Mouse (Mus musculus): ENCODE results near the gene Hspb8.

Hspb8 gene

GRCm38 (mm10) chr5:116422699-116423201 is at the start of gene Hspb8:
Gene Hspb8 (minus strand): TSS chr5:116422864.
- DNase-seq (ENCODE audit: low spot score) = no peak

DNA sequence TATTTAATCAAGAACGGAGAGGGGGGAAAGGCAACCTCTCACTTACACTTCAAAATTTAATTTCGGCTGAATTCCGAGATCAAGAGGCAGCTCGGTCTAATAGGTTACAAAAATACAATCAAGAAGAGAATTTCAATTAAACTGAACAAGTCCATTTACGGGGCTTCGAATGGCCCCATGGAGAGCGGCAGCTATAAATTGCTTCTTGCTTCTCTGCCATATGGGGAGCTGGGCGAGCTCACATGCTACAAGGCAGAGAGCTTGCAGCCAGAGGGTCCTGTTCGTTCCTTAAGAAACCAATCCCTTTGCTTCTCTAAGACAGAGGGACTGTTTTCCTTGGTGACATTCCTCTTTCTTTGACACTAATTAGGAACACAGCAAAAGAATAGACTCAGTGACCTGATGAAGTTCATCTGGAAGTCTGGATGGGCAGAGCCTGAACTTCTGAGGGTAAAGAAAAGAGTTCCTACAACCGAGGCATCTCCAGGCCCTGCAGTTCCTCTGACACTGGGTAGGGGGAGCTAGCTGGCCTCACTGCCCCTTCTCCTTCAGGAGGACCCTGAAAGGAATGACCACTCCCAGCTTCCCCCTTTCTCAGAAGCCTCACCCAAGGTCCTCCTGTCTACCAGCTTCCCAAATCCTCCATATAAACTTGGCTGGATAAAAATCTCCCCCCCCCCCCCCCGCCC is 38.8 kb upstream of the Hspb8 start:
- no peak for DNase-seq (ENCODE audit: low spot score)

DNA sequence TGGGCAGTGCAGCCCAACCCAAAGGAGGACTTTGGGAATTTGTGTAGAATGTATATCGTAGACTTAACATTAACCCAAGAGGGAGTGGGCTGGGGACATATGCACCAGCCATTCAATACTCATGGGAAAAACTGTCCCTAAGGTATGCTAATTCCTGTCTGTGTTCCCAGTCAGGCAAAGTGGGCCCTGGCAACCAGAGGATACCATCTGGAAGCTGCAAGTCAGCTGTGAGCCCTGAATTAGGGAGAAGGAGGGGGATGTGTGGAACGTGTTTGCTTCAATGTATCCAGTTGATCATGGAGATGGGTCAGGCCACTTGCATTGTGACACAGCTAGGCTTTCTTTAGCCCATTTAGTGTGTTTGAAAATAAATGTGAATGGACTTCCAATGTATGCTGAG is 37.3 kb upstream of the Hspb8 start:
- no peak for DNase-seq (ENCODE audit: low spot score)

DNA sequence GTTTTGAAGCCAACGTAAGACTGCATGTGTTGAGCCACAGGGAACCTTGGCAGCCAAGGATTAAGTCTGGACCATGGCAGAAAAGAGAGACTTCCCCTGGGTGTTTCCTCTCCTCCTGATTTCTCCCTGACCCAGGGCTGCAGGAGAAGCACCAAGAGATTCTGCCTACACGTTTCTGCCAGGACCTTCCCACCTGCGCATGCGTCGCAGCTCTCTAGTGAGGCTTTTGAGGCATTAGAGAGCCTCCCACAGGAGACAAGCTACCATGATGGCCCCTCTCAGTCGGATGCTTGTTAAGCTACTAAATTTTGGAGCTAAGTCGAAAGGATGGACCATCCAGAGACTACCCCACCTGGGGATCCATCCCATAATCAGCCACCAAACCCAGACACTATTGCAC is 35.1 kb upstream of the Hspb8 start:
- DNase-seq (ENCODE audit: low spot score) = no peak

GRCm38 (mm10) chr5:116456796-116457515 is 34.3 kb upstream of the Hspb8 start:
- no peak for DNase-seq (ENCODE audit: low spot score)

DNA sequence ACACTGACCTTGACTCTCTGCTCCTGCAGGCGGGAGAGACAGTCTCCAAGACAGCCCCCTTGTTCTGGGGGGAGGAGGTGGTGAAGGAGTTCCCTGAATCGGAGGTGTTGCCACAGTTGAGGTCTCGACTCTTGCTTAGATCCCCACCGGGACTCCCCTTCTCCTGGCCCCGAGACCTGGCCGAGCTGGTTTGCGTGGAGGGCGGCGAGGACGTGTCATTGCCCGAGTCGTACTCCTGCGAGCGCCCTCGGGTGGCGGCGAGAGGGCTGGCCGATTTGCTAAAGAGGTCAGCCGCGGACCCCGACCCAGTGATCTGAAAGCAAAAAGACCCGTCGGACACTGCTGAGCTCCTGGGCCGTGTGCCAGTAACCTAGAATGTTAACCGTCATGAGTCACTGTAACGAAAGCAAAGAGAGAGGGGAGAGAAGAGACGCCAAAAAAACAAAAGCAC is 30.8 kb upstream of the Hspb8 start:
- no peak for DNase-seq (ENCODE audit: low spot score)

GRCm38 (mm10) chr5:116450901-116451300 is 28.2 kb upstream of the Hspb8 start:
- no peak for DNase-seq (ENCODE audit: low spot score)

GRCm38 (mm10) chr5:116449522-116450225 is 27.0 kb upstream of the Hspb8 start:
- no peak for DNase-seq (ENCODE audit: low spot score)

GRCm38 (mm10) chr5:116448409-116449191 is 25.9 kb upstream of the Hspb8 start:
- DNase-seq (ENCODE audit: low spot score) = no peak

- no peak for DNase-seq (ENCODE audit: low spot score)
These were observed 25.2 kb upstream of the Hspb8 start for GRCm38 (mm10) chr5:116447821-116448350.

DNA sequence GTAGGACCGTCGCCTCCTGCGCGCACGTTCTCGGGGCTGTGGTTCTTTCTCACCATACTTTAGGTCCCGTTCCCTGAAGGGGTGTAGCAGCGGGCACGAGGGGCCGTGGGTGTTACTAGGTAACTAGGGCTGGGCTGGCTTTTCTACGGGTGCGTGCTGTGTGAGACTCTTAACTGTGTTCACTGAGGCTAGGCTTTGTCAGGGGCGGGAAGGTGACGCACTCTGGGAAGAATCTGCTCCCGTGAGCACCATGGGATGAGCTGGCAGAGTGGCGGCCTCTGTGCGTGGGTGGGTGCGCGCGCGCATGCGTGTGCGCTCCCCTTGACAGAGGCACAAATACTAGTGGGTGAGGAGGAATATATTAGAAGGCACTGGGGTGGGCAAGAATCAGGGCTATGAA is 23.9 kb upstream of the Hspb8 start:
- no peak for DNase-seq (ENCODE audit: low spot score)

DNA sequence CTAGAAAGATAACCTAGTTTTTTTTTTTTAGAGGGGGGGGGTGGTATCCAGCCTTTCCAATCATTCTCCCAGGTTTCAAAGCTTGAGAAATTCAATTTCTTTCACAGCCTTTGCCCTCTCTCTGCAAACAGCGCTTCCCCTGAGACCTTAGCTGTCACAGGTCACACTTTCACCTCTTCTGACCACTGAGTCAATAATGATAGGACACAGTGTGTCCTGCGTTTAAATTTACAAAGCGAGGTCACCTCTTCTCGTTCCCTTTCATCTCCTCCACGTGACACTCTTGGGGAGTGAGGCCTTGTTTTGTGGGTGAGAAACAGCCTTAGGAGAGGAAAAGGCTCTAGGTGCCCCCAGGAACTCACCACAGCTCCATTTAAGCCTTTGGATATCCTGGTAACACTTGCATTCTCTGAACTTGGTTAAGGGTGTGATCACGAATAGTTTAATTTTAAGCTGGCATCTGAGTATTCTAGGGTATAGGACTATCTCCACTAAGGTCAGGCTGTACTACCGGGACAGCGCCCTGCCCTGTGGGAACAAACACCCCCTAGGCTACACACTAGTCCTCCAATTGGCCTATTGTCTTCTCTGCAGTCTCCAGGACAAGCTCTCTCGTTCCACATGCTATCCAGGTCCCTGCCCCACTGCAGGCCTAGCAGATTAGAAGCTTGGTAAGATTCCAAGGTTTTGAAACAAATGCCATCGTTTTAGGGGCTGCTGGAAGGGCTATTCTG is 23.1 kb upstream of the Hspb8 start:
- DNase-seq (ENCODE audit: low spot score) = no peak

- no peak for DNase-seq (ENCODE audit: low spot score)
These were observed 21.9 kb upstream of the Hspb8 start for GRCm38 (mm10) chr5:116444517-116444916.

DNA sequence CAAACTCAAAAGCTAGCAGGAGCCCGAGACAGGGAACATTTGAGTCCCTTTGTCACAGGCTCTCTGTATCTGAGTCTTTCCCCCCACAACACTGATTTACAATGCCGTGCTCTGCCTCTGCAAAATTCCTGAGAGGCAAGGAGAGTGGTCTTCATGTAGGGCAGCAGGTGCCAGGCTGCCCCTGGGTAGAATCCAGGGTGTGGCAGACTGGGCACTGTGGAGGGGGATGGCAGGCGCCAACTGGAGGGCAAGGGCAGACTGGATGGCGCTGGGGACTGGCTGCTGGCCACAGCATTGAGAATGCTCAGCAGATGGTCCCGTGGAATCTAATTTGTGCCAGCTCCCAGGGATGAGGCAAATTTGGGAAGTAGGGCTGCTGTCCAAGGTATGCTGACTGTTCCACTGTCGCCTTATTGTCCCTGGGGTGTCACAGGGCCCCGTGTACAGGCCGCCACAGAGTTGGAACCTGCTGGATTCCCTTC is 20.8 kb upstream of the Hspb8 start:
- DNase-seq (ENCODE audit: low spot score) = no peak

DNA sequence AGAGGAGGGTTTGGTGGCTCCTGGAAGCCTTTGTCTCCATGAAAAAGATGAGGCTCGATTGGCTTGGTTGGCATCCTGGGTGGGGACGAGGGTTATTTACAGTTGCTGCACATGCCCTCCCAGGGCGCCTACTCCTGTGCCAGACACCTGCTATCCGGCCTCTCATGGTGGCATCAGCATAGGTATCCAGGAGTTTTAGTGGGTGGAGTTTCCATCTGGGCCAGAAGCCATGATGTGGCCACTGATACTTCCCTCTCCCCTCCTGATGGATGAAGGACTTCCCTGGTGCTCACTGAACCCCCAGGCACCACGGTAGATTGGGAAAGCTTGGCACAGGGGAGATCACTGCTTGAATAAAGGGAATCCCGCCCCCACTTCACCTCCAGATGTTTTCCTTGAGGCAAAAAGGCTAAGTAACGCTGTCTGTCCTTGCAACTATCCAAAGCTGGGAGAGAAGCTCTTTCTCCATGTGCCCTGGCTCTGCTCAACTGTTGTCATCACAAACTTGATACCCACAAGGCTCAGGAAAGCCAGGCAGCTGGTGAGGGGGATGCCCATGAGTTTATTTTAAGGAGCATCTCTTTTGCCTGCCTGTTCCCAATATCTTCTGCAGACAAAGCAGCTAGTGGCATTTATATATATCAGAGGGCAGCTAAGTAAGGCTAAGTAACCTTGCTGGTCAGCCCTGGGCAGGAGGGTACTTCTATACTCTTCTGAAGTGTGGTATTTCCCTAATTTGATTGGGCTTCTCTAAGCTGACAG is 20.2 kb upstream of the Hspb8 start:
- DNase-seq (ENCODE audit: low spot score) = no peak

GRCm38 (mm10) chr5:116440251-116440650 is 17.6 kb upstream of the Hspb8 start:
- no peak for DNase-seq (ENCODE audit: low spot score)

GRCm38 (mm10) chr5:116438328-116438727 is 15.7 kb upstream of the Hspb8 start:
- no peak for DNase-seq (ENCODE audit: low spot score)

DNA sequence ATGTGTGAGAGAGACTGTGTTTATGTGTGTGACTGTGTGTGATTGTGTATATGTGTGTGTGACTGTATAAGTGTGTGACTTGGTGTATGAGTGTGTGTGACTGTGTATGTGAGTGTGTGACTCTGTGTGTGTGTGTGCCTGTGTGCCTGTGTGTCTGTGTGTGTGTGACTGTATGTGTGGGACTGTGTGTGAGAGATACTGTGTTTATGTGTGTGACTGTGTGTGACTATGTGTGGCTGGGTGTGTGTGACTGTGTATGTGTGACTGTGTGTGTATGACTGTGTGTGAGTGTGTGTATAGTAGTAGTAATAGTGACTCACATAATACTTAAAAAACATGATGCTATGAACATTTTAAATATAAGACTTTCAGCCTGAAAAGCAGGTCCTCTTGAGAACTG is 13.5 kb upstream of the Hspb8 start:
- no peak for DNase-seq (ENCODE audit: low spot score)

- DNase-seq (ENCODE audit: low spot score) = no peak
These were observed 12.5 kb upstream of the Hspb8 start for GRCm38 (mm10) chr5:116434976-116435850.

Data from T-cell, adult 2 months (primary cell).